Mouse (Mus musculus) liver, adult 2 months (tissue): ENCODE measurements around the gene Akr1c19. TPM values are rescaled to one million over a fixed set of nuclear protein-coding genes. Genes with fewer than 3 reads are reported as not detected.
"Not testable (repeated sequence)": the region's sequence is repeated elsewhere in the genome, so short reads cannot be mapped to it uniquely, and the experiment has no call there.

ENCODE experiments used
- DNase-seq: peaks from one replicate; pipeline ENCODE4 v3.0.0-alpha.2; 2011; ENCODE audit warnings: low read depth, low spot score; ENCODE audit errors: extremely low read depth
- H3K27ac ChIP-seq: fragments of 200-500 bp; replicated peaks from 2 replicates; pipeline ENCODE4 v1.5.1; 2012; ENCODE audit warnings: low read depth, mild to moderate bottlenecking, control low read depth, inconsistent platforms, low read length; ENCODE audit not compliant: insufficient read depth
- H3K27me3 ChIP-seq: fragments of 200-500 bp; 2 replicates; pipeline ENCODE4 v1.6.1; 2012; ENCODE audit warnings: mild to moderate bottlenecking, moderate library complexity, low read length, inconsistent platforms; ENCODE audit not compliant: control insufficient read depth, insufficient read depth
- H3K36me3 ChIP-seq: fragments of 200-500 bp; 2 replicates; pipeline ENCODE4 v1.6.1; 2012; ENCODE audit warnings: low read length, inconsistent platforms; ENCODE audit not compliant: control insufficient read depth, insufficient read depth
- H3K4me1 ChIP-seq: fragments of 200-500 bp; 2 replicates; pipeline ENCODE4 v1.6.1; 2011; ENCODE audit warnings: low read length; ENCODE audit not compliant: control insufficient read depth, insufficient read depth
- H3K4me3 ChIP-seq: fragments of 200-500 bp; 2 replicates; pipeline ENCODE4 v1.5.1; 2011; ENCODE audit warnings: low read depth, mild to moderate bottlenecking, control low read depth, low read length, moderate library complexity; ENCODE audit not compliant: insufficient read depth
- H3K79me2 ChIP-seq: fragments of 200-500 bp; 2 replicates; pipeline ENCODE4 v1.6.1; 2012; ENCODE audit warnings: inconsistent platforms, mild to moderate bottlenecking, low read length, moderate library complexity; ENCODE audit not compliant: control insufficient read depth, insufficient read depth
- H3K9ac ChIP-seq: fragments of 200-500 bp; 2 replicates; pipeline ENCODE4 v1.6.1; 2012; ENCODE audit warnings: low read depth, mild to moderate bottlenecking, control low read depth, inconsistent platforms, low read length
- CTCF ChIP-seq: fragments of 200-500 bp; IDR thresholded peaks from 2 replicates; pipeline ENCODE4 v1.5.1; 2011; ENCODE audit warnings: low read depth, low read length, control low read depth
- POLR2A ChIP-seq: fragments of 200-500 bp; IDR thresholded peaks from 2 replicates; pipeline ENCODE4 v1.6.1; 2011; ENCODE audit warnings: low read length, control low read depth; ENCODE audit not compliant: insufficient read depth; ENCODE audit errors: extremely low read depth
- WGBS: fragments of 180-500 bp; shearing (Covaris S2); methylation state at CpG from one replicate; pipeline ENCODE4 v1.1.7; 2018; 5-methylcytosine and 5-hydroxymethylcytosine counted together
- polyA plus RNA-seq: library from polyadenylated mRNA; depleted of rRNA; stranded (reverse); fragments of >200 nt; gene quantifications from 2 replicates; pipeline ENCODE4 v1.2.3, GENCODE M21; 2012
- total RNA-seq: library from RNA; depleted of rRNA; stranded (reverse); fragments of >200 nt; gene quantifications from 2 replicates; pipeline ENCODE4 v1.2.3, GENCODE M21; 2014

Akr1c19 gene
- total and polyA plus RNA-seq, 2 experiments = 25.8 to 182 TPM

DNA sequence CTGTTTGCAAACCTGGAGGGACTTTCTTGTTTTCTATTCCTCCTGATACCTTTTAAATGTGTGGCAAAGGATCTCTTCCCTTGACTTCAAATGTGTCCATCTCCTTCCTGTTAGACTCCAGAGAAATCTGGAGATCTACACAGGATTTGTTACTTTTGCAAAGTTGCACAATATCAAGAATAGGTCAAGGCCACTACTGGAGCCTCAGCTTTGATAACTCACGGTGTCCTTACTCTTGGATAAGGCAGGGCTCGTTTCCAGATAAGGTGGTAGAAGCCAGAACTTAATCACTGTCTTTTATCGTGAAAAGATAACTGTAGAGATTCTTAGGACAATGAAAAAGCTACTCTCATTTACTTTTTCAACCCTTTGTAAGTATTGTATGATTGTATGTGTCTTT is 36.0 kb upstream of the Akr1c19 start:
- DNase-seq = peak; percentile 76
- WGBS = 13% methylated on average over 3 of the region's 3 CpGs
- H3K4me1 ChIP-seq = peaks cover 12% of the 10 kb centered on the region; the same call in 1 of the 2 replicates
- no peak overlapping the region for H3K4me3 ChIP-seq
- H3K79me2 ChIP-seq = peaks cover 7% of the 10 kb centered on the region; the same call in 1 of the 2 replicates
- H3K36me3 ChIP-seq = peaks cover 18% of the 10 kb centered on the region
- H3K27me3 ChIP-seq = no peaks in the 10 kb centered on the region
- TF ChIP-seq POLR2A (no peak), CTCF (no peak)
- H3K27ac ChIP-seq = no peak overlapping the region
- no peak overlapping the region for H3K9ac ChIP-seq

DNA sequence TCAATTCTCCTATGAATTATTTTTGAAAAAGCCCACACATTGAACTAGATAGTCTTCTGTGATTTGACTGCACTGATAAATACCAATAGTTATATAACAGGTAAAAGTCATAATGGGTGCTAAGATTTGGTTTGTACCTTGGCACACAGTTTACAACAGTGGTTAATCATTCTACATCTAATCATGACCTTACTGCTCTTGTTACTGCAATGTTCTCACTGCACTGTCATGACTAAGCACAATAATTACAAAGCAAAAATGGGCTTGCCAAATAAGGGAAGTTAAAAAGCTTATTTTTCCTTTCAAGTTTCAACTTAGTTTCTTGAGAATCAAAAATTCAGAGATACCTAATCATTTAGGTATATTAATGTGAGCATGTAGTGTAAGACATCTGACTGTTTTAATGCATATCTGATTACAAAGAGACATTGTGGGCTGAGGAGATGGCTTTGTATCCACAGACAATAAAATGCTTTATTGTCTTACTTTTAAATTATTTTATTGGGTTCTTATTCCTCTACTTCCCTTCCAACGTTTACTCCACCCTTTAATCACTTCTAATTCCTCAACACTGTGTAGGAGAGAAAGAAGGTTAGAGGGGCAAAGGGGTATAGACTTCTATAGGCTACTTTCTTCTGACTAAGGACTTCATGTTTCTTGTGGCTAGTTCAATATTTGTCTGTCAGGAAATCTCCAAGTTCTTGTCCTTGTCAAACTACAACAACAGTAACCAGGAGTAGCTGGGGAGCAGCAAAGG is 22.2 kb upstream of the Akr1c19 start:
- no peaks in the 10 kb centered on the region for H3K79me2 ChIP-seq
- 21% methylated on average over 1 of the region's 1 CpGs for WGBS
- TF ChIP-seq POLR2A (no peak), CTCF (no peak)
- peak; percentile 98 for DNase-seq
- peaks cover 13% of the 10 kb centered on the region for H3K36me3 ChIP-seq
- no peak overlapping the region for H3K4me3 ChIP-seq
- no peak overlapping the region for H3K9ac ChIP-seq
- H3K4me1 ChIP-seq = peaks cover 9% of the 10 kb centered on the region; the same call in 1 of the 2 replicates
- no peak overlapping the region for H3K27ac ChIP-seq
- H3K27me3 ChIP-seq = no peaks in the 10 kb centered on the region

DNA sequence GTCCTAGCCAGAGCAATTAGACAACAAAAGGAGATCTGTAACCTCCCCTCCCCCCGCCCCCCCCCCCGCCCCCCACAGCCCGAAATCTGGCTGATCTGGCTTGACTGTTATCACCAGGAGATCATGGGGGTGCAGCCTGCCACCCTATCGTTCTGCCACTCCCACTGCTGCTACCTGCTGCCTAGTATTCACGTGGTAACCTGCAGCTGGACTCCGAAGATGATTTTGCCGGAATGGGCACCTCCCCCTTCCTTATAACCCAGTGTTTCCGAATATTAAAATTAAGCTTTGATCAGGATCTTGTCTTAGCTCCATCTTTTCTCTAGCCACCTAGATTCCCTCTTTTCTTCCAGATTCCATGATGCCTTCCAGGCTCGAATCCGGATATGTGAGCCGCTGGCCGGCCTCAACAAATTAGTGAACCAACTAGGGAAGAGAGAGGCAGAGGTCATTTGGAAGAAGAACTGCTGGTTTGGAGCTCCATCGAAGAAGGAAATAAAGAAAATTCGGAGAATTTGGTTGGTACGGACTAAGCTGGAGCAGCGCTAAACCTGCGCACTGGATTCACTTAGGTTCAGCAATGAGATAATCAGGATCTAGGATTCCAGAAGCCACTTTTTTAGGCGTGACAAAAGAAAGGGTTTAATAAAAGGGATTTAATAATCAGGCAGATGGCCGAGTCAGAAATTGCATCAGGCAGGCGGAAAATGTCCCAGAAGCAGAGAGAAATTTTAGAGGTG is 16.8 kb upstream of the Akr1c19 start:
- 84% methylated on average over 20 of the region's 20 CpGs for WGBS
- no peak for DNase-seq

DNA sequence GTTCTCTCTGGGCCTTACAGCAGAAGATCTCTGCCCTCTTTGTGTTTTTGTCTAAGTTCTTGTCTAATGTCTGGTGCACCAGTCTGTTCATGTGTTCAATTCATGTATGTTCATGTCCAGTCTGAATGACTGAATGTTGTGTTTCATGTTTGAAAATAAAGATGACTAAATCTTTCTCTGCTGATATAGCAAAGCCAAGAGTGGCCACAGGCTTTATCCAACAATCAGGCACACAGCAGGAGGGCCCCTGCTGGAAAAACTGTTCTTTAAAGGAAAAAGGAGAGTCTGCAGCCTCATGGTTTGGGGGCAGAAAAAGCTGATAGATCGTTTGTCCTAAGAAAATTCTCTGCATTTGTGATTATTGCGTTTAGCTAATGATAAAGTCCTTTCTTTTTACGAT is 16.2 kb upstream of the Akr1c19 start:
- 87% methylated on average over 3 of the region's 3 CpGs for WGBS
- Histone ChIP-seq H3K9ac (no peak overlapping the region), H3K27ac (no peak overlapping the region), H3K27me3 (no peaks in the 10 kb centered on the region), H3K79me2 (no peaks in the 10 kb centered on the region), H3K36me3 (no peaks in the 10 kb centered on the region), H3K4me1 (peaks cover 2% of the 10 kb centered on the region; the same call in 1 of the 2 replicates), H3K4me3 (no peak overlapping the region)
- DNase-seq = no peak
- TF ChIP-seq CTCF = no peak

More for the DNA sequence above, 16.8 kb upstream of the Akr1c19 start:
- Histone ChIP-seq H3K27ac (no peak overlapping the region), H3K4me3 (no peak overlapping the region), H3K27me3 (no peaks in the 10 kb centered on the region), H3K9ac (no peak overlapping the region), H3K4me1 (peaks cover 2% of the 10 kb centered on the region; the same call in 1 of the 2 replicates), H3K36me3 (no peaks in the 10 kb centered on the region), H3K79me2 (no peaks in the 10 kb centered on the region)
- TF ChIP-seq CTCF (no peak), POLR2A (no peak)

DNA sequence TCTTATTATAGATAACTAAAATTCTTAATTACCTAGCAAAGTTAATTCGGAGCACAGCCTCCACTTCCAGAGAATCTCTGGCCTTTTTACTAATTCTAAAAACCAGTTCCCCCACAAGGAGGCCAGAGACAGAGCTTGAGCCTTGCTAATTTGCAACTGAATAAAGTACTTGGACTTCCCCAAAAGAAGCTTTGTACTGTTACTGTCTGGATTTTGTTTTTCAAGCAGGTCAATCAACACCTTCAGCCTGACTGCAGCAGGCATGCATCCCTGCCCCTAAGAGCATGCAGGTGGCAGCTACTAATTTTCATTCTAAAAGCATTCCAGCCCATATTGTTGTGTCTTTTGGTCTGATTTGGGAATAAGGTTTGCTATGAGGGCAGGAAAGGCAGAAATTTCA is 13.0 kb upstream of the Akr1c19 start:
- H3K4me1 ChIP-seq, H3K27ac ChIP-seq, H3K27me3 ChIP-seq, H3K79me2 ChIP-seq, H3K9ac ChIP-seq, DNase-seq, H3K4me3 ChIP-seq, H3K36me3 ChIP-seq: not testable (repeated sequence)
- WGBS = 84% methylated on average over 1 of the region's 1 CpGs
